Mouse (Mus musculus): ENCODE measurements around the gene Ahnak2. TPM values are rescaled to one million over a fixed set of nuclear protein-coding genes. Genes with fewer than 3 reads are reported as not detected.
"Not testable (repeated sequence)": the region's sequence is repeated elsewhere in the genome, so short reads cannot be mapped to it uniquely, and the experiment has no call there.

The Ahnak2 gene
- total RNA-seq, 2 experiments from 2014 or later = 13.8 to 14.5 TPM

GRCm38 (mm10) chr12:112823221-112823620, 20.8 kb upstream of the Ahnak2 start:
- DNase-seq (ENCODE audit: extremely low spot score in 1 of 2, low spot score in 2 of 2) = peak in 1 of 2 experiments; percentile 19

GRCm38 (mm10) chr12:112822676-112823075, 20.2 kb upstream of the Ahnak2 start:
- intact Hi-C loops (cut with DNase I) = no loop called here
- DNase-seq (ENCODE audit: extremely low spot score in 1 of 2, low spot score in 2 of 2) = peak in 1 of 2 experiments; percentile 14

More at GRCm38 (mm10) chr12:112823221-112823620, 20.8 kb upstream of the Ahnak2 start:
- intact Hi-C loops (cut with DNase I) = no loop called here

- intact Hi-C loops (cut with DNase I) = no loop called here
- no peak for DNase-seq (ENCODE audit: extremely low spot score in 1 of 2, low spot score in 2 of 2)
Measured at GRCm38 (mm10) chr12:112821974-112822373, 19.5 kb upstream of the Ahnak2 start.

- intact Hi-C loops (cut with DNase I) = no loop called here
- no peak for DNase-seq (ENCODE audit: extremely low spot score in 1 of 2, low spot score in 2 of 2)
Measured at GRCm38 (mm10) chr12:112821216-112821615, 18.8 kb upstream of the Ahnak2 start.

GRCm38 (mm10) chr12:112820401-112820999, 18.0 kb upstream of the Ahnak2 start:
- intact Hi-C loops (cut with DNase I) = no loop called here

DNA sequence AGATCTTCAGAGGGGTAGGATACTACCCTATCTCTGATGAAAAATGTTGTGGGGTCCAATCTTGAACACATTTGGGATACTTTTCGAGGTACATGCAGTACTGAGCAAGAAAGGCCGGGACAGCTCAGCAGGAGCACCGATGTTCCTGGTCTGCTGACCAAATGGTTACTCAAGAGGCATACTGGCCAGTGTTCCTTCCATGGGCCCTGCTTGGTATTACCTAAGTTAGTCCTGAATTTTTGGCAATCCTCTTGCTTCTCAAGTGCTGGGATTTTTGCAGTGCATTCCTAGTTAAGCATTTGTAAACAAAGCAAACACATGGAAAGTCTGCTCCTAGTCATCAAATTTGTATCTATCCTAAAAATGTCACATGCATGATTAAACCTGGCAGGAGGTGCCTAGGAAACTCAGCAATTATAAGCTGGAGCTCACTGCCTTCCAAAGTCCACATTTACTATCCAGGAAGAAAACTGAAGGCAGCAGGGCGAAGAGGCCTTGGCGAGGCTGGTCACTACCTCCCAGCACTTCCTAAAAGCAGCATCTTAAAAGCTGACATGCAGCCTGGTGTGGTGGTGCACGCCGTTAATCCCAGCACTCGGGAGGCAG, 16.7 kb upstream of the Ahnak2 start:
- intact Hi-C loops (cut with DNase I) = no loop called here
- DNase-seq (ENCODE audit: extremely low spot score in 1 of 2, low spot score in 2 of 2) = peak in 1 of 2 experiments; percentile 8

More at GRCm38 (mm10) chr12:112820401-112820999, 18.0 kb upstream of the Ahnak2 start:
- DNase-seq (ENCODE audit: extremely low spot score in 1 of 2, low spot score in 2 of 2) = peak in 1 of 2 experiments; percentile 23

- intact Hi-C loops (cut with DNase I) = not testable (repeated sequence)
- DNase-seq (ENCODE audit: extremely low spot score in 1 of 2, low spot score in 2 of 2) = peak in 1 of 2 experiments; percentile 11
Measured at GRCm38 (mm10) chr12:112816866-112817265, 14.4 kb upstream of the Ahnak2 start.

DNA sequence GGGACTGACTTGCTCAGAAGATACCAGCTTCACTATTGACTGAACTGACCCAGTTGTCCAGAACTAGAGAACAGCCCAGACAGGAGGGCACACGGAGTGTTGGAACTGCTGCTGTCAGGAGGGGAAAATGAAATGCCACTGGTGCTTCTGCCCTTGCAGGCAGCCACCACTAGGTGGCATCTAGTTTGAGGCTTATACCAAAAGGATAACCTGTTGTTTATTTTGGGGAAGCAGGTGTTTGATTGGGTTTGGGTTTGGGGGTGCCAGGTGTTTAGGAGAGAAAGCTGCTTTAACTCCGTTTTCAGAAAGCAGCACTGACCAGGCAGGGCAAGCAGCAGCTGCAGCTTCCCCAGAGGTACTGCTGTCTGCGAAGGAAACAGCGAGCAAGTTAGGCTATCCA, 13.8 kb upstream of the Ahnak2 start:
- peak; percentile 52 to 58 for DNase-seq (ENCODE audit: extremely low spot score in 1 of 2, low spot score in 2 of 2)
- intact Hi-C loops (cut with DNase I) = no loop called here

- intact Hi-C loops (cut with DNase I) = no loop called here
- DNase-seq (ENCODE audit: extremely low spot score in 1 of 2, low spot score in 2 of 2) = peak in 1 of 2 experiments; percentile 17
Measured at GRCm38 (mm10) chr12:112814682-112815470, 12.4 kb upstream of the Ahnak2 start.

GRCm38 (mm10) chr12:112813370-112813769, 10.9 kb upstream of the Ahnak2 start:
- intact Hi-C loops (cut with DNase I) = no loop called here
- peak in 1 of 2 experiments; percentile 18 for DNase-seq (ENCODE audit: extremely low spot score in 1 of 2, low spot score in 2 of 2)

DNA sequence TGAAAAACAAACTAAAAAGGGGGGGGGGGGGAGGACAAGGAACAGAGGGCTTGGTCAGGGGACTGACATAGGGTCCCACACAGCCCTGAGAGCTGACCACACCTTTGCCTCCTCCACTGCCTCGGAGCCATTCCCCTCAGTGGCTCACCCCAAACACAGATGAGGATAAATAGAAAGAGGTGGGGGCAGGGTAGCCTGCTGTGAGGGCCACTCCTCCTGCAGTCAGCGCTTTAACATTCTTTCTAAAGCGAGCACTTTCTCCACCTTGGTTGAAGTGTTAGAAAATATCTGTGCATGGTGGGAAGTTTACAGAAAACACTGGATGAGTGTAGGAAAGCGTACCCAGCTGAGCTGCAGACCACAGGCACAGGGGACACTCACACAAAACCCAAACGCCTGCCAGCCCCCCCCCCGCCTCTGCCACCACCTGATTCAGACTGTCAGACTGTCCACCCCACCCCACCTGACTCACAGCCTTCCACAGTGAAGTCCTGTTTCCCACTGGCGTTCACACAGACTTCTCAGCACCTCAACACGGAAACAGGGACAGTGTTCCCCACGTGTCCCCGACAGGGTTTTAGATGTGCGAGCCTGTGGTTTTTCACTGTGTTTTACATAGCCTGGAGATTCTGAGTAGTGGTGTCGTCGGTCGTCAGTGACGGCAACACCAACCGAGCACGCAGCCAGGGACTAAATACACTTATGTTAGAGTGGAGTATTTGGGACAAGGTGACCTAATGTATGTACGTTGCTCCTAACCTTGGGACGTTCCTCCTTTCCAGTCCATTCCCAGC, 7.8 kb upstream of the Ahnak2 start:
- DNase-seq (ENCODE audit: extremely low spot score in 1 of 2, low spot score in 2 of 2) = no peak
- intact Hi-C loops (cut with DNase I) = no loop called here

- intact Hi-C loops (cut with DNase I) = no loop called here
- DNase-seq (ENCODE audit: extremely low spot score in 1 of 2, low spot score in 2 of 2) = no peak
Measured at GRCm38 (mm10) chr12:112809641-112810040, 7.2 kb upstream of the Ahnak2 start.

DNA sequence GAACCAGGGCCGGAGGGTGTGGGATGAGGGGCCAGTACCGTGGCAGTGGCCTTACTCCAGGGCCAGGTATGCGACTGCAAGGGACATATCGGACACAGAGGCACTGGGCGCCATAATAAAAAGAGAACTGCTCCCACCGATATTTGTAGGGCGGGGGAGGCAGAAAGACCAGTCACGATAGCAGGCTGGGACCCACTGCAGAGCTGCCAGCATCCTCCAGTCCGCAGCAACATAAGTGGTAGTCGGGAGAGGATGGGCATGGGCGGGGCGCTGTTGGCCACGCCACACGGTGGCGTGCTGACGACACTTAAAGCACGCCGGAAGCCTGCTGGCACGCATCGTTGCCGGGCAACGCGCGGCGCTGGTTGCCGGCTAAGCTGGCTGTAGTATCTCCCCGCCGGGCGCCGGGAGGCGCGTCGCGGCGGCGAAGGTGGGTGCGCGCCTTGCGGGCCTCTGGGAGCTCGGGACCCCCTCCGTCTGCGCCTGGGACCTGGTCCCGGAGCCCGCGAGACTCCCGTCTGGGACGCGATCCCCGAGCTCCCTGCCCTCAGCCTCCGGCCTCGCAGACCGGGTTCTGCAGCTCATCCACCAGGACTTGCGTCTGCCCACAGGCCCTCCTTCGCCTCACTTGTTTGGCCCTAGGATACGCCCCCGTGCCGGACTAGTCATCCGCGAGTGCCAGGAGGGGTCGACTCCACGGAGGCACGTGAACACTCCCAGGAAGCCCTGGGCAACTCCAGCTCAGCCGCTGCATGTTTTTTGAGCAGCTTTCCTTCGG, 6.3 kb upstream of the Ahnak2 start, which contains the start of gene Clba1:
Gene Clba1, plus strand, starts transcription at position 351 of the 778 bp plus-strand sequence.
- intact Hi-C loops (cut with DNase I) = no loop called here

GRCm38 (mm10) chr12:112808212-112808586, 5.7 kb upstream of the Ahnak2 start:
- intact Hi-C loops (cut with DNase I) = no loop called here
- no peak for DNase-seq (ENCODE audit: extremely low spot score in 1 of 2, low spot score in 2 of 2)

More for the DNA sequence above, 6.3 kb upstream of the Ahnak2 start, which contains the start of gene Clba1:
- DNase-seq (ENCODE audit: extremely low spot score in 1 of 2, low spot score in 2 of 2) = peak; percentile 92 to 94

DNA sequence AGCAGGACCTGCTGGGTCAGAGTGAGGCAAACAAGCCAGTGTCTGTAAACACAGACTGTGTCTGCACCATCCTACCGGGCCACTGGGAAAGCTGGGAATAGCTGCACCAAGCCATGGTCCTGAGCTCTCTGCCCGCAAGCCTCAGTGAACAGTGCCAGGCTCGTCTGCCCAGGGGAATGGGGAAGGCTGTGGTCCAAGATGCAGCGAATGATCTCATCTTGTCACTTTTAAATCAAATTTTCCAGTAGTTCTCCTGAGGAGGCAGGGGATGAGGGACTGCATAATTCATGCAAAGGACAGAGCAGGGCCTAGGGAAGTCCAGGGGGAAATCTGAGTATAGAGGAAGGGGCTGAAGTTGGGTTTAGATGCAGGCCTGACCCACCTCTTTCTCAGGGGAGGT, 5.3 kb upstream of the Ahnak2 start:
- DNase-seq (ENCODE audit: extremely low spot score in 1 of 2, low spot score in 2 of 2) = no peak
- intact Hi-C loops (cut with DNase I) = no loop called here

DNA sequence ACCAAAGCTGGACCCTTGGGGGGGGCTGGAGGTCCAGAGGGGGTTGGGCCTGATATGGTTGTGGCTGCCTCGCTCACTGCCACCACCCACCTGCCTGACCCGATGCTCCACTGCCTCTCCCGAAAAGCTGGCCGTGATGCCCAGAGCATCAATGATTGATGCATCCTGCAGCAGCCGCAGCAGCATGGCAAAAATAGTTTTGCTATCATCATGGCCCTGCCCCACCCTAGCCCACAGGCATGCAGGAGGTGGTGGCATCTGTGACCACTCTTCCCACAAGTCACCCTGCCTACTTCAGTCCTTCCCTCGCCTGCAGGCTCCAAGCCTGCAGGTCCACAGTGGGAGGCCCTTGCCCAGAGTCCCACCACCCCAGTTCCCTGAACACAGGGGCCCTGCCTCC, 3.6 kb upstream of the Ahnak2 start:
- intact Hi-C loops (cut with DNase I) = no loop called here
- no peak for DNase-seq (ENCODE audit: extremely low spot score in 1 of 2, low spot score in 2 of 2)

DNA sequence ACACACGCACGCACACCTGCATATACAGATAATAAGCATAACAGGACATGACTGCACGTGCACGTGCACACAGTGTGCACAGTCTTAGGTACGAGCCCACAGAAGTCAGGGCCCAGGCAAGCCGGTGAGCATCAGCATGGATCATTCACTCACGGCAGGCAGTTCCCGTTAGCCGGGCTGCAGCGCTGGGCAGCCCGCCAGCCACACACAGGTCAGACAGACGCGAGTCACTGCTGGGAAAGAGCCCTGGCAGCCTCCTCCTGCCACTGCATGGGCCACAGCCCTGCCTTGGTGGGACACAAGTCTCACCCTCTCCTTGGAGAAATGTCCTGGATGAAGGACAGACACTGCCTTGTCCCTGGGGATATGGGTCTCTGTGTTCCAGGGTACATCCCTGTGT, 1.6 kb upstream of the Ahnak2 start:
- intact Hi-C loops (cut with DNase I) = no loop called here
- DNase-seq (ENCODE audit: extremely low spot score in 1 of 2, low spot score in 2 of 2) = no peak

- DNase-seq (ENCODE audit: extremely low spot score in 1 of 2, low spot score in 2 of 2) = no peak
- intact Hi-C loops (cut with DNase I) = no loop called here
Measured at GRCm38 (mm10) chr12:112802917-112803316, 460 bp upstream of the Ahnak2 start.

All from left cerebral cortex, postnatal 10 days (tissue).